Mouse (Mus musculus): ENCODE data around the gene Eml4.

Gene Eml4

DNA sequence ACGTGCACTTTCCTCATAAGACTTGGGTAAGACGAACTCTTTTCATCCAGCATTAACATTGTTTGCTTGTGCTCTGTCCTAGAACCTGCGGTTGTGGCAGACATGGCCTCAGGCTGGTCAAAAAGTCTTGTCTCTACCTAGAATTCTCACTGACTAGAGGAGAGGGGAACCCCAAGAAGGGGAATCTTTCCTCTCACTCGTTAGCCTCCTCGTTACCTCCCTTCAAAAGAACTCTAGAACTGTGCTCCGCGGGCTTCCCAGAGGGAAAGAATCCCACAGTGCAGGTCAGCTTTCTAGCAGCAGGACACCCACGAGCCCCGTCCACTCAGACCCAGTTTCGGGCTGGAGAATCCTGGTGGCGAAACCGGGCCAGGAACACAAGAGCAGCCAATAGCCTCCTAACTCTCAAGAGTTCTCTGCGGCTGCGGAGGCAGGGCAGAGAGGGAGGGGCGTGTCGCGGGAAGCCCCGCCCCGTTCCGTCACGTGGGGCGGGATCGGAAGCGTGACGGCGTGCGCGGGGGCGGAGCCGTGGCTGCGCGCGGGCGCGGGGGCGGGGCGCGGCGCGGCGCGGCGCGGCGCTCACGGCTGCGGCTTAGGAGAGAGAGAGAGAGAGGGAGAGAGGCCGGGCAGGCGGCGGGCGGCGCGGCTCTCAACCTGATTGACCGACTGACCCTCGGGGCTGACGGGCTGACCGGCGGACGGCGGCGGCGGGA lies at the start of gene Eml4:
Gene Eml4, plus strand, starts transcription at position 553 of the 713 bp plus-strand sequence.
- peak; percentile 96 for DNase-seq (ENCODE audit: low spot score)

DNA sequence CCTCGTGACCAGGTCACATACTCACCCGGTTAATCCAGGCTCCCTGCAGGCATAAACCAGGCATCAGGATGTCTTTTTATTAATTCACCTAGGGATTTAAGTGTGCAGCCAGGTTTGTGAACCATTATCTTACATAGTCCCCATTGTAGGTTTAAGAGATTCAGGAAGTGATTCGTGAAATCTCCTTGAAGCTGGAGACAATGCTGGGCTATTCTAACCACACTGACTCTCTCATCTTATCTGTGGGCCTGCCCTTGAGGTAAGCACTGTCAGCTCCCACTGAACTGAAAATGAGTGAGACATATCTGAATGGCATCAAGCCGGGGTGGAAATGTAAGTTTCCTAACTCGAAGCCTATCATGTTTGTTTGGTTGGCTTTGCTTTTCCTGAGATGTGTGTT lies 49.3 kb upstream of the Eml4 start:
- no peak for DNase-seq (ENCODE audit: low spot score)

GRCm38 (mm10) chr17:83304089-83304822 lies 46.5 kb upstream of the Eml4 start:
- DNase-seq (ENCODE audit: low spot score) = no peak

GRCm38 (mm10) chr17:83306964-83307640 lies 43.6 kb upstream of the Eml4 start:
- no peak for DNase-seq (ENCODE audit: low spot score)

GRCm38 (mm10) chr17:83307641-83308296 lies 43.0 kb upstream of the Eml4 start:
- no peak for DNase-seq (ENCODE audit: low spot score)

DNA sequence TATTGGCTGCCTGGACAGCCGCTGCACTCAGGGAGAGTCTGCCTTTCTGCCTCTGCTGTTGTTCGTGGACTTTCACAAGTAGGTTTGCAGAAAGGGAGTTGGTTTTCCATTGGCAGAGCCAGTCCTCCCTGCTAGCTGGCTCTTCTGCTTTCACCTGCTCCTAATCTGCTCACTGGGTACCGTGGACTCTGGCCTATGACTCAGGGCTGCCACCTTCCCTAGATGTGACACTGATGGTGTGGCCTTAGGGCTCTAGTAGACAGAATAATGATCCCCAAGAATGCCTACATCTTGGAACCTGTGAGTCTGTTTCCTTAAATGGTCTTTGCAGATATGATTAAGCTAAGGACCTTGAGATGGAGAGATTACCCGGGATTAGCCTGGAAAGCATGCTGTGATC lies 42.3 kb upstream of the Eml4 start:
- DNase-seq (ENCODE audit: low spot score) = no peak

- no peak for DNase-seq (ENCODE audit: low spot score)
Measured at GRCm38 (mm10) chr17:83309243-83309642, 41.5 kb upstream of the Eml4 start.

- DNase-seq (ENCODE audit: low spot score) = no peak
Measured at GRCm38 (mm10) chr17:83311806-83312205, 38.9 kb upstream of the Eml4 start.

DNA sequence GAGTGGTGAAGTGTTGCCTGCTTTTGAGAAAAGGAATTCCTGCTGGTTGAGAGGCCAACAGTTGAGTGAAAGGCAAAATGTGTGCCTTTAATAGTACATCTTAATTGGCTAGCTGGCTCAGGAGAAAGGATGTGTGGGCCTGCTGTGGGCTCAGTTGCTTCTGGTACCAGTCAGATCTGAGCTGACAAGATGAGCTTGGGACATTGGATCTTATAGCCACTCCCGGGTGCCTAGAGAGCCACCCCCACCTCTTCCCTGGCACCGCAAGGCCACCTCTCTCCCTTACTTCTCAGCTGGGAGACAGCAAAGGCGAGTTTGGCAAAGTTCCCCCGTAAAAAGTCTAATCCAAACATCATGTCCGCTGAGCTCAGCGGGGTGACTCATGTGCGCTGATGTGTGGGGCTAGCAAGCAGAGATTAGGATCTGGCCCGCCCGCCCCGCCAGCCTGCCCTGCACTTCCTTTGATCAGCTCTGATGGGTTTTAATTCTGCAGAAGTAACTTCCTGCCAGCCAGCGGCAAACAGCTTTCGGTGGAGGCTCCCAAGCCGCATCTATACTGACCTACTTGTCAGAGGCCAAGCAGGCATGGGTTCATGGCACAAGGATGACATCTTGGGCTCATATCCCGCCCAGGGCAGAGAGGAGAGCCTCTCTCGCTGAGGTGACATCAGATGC lies 38.4 kb upstream of the Eml4 start:
- DNase-seq (ENCODE audit: low spot score) = peak; percentile 13

DNA sequence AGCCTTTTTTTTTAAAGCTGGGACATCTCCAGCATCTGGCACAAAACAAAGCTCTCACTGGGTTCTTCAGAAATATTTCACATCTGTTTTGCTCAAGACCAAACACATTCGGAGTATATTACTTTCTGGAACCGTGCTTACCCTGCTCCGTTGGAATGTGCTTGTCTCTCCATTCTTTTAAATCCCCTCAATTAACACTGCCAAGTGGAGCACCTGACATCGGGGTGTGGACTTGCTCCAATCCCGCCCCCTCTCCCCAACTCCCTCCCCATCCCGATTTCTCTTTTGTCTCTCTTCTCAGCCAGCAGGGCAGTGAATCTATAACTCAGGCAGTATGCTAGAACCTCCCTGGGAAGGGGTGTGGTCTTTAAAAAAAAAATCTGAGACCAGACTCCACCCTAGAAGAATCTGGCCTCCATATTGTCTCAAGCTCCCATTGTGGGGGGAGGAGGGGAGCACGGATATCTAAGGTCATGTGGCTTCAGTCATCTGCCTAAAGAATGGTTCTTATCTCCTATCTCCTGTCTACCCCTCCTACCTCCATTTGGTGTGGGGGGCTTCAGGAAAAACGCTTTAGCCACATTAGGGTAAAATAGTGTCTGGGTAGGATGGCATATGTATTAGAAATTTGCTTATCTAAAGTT lies 37.6 kb upstream of the Eml4 start:
- no peak for DNase-seq (ENCODE audit: low spot score)

GRCm38 (mm10) chr17:83315476-83315875 lies 35.3 kb upstream of the Eml4 start:
- no peak for DNase-seq (ENCODE audit: low spot score)

DNA sequence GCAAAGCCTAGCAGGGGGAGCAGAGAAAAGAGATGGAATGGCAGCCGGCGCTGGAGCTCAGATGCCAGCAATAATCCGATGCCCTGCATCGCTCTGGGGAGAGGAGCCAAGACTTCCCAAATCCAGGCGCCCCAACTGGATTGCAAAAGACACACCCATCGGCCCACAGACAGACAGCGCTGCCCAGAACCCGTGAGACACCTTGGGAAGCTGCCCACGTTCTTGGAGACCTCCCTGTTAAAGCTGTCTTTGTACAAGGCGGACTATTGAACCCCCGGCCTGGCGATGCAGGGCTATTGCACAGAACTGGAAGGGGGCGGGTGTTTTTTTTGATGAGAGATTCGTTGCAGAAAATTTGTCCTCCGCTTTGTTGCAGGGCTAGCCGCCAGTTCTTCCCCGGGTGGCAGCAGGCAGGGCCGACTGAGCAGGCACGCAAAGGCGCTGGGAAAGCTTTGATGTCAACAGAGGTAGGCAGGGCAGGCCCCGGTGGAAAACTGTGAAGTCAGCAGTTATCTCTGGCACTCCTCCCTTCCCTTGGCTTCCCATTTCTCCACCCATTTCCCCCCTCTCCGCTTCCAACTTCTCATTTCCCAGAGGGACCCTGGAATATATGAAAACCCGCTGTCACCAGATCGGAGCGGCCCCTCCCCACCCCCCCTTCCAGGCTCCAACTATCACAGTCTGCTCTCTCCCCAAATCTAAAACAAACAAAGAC lies 28.0 kb upstream of the Eml4 start:
- peak; percentile 50 for DNase-seq (ENCODE audit: low spot score)

GRCm38 (mm10) chr17:83323410-83324268 lies 27.1 kb upstream of the Eml4 start:
- DNase-seq (ENCODE audit: low spot score) = no peak

GRCm38 (mm10) chr17:83324269-83324616 lies 26.5 kb upstream of the Eml4 start:
- DNase-seq (ENCODE audit: low spot score) = peak; percentile 15

DNA sequence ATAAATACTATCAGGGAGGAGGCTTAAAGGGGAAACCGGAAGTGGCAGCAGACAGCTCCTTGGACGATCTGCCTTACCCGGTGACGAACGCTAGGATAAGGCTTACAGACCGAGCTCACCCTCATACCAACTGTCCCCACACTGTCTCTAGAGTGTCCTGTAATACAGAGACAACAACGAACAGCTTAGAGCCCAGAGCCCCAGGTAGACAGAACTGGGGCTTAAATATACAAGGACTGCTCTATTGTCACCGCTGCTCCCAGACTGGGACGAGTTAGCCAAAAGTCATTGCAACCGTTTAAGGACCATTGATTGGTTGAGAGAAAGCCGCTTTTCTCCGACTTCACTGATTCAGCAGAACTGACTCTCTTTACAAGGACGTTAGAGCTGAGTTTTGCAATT lies 15.5 kb upstream of the Eml4 start:
- DNase-seq (ENCODE audit: low spot score) = no peak

DNA sequence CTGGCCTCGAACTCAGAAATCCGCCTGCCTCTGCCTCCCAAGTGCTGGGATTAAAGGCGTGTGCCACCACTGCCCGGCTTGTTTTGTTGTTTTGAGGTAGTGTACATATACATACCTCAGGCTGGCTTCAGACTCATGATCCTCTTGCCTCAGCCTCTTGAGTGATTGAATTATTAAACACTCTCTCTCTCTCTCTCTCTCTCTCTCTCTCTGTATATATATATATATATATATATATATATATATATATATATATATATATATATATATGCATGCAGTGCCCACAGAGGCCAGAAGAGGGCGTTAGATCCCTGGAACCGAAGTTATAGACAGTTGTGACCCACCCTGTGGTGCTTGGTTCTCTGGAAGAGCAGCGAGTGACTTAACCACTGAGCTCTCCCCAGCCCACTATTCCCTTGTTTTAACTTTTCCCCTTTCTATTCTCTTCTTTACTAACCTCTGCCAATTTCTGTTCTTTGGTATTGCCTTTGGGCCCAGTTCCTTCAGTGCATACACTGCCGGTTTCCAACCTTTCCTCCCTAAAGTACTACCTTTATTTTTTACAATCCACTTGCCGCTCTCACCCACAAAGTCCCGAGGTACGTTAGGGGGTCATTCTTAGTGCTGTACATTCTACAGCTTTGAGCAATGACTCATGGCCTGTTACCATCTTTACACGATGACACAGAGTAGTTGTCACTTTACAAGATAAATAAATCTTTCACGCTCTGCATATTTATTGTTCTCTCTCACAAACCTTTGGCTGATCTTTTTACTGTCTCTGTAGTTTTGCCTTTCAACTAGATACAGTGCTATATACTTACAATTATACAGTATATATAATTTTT lies 13.5 kb upstream of the Eml4 start:
- no peak for DNase-seq (ENCODE audit: low spot score)

DNA sequence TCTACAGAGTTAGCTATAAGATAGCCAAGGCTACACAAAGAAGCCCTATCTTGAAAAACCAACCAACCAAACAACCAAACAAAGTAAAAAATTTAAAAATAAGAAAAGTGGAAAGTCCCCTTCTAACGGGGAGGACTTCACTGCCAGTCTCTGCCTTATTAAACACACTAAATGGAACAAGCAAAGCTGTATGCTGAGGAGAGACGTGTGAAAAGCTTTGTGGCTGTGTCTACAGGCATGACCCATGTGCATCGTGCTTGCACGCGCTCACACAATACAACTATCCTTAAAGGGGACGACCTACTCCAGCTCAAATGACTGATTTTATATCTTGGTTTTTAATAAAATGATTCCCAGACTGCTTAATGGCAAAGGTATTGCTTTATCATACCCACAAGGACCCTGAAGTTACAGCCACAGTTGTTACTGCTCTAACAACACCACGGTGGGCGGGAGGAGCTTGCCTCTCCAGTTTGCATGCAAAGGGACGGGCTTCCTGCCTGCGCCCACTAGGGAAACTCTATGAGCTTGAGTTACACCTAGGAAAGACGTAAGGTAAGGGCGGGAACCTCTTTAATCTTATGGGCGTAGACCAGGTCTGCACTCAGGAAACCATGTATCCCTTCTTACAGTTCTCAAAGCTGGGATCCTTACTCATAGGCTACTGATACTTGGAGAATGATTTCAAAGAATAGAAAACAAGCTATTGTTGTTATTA lies 11.2 kb upstream of the Eml4 start:
- no peak for DNase-seq (ENCODE audit: low spot score)

GRCm38 (mm10) chr17:83340895-83341524 lies 9.7 kb upstream of the Eml4 start:
- DNase-seq (ENCODE audit: low spot score) = no peak
